Mouse (Mus musculus): Measurements from ENCODE around the gene Mdc1.

The Mdc1 gene

DNA sequence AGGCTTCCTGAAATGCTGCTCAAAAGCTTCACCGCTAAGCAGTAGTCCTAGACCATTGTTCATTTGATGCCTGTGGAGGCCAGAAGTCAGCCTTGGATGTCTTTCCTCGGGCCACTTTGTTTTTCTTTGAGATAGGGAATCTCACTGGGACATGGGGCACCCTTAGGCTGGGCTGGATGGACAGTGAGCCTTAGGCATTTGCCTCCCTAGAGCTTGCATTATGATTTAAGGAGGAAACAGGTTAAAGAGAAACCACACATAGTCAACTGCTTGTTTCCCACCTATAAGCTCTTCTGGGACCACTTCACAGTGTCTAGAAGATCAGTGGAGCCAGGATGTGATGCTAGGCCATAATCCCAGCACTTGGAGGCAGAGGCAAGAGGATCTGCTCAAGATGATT is 18.5 kb downstream of the Mdc1 start:
- no peak for DNase-seq (ENCODE audit: low read depth, low spot score)
- Histone ChIP-seq H3K36me3 (ENCODE audit: control insufficient read depth, insufficient read depth, low read length, poor library complexity, severe bottlenecking) (no peaks in the 10 kb centered on the region; the same call in 1 of the 2 replicates), H3K27me3 (ENCODE audit: control insufficient read depth, insufficient read depth, low read length, poor library complexity, severe bottlenecking) (no peaks in the 10 kb centered on the region)

DNA sequence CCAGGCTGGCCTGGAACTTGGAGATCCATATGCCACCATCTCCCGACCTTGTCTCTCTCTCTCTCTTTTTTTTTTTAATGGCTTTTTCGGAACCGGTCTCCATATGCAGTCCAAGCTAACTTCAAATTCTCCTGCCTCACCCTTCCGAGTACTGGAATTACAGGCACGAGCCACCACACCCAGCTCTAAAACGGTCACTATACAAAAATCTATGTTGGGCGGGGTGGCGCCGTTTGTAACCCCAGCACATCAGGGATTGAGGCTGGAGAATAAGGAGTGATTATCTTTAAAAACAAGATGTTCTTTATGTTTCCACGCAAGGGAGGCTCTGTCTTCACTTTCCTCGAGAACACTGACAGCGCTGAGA is 19.5 kb downstream of the Mdc1 start:
- H3K36me3 ChIP-seq (ENCODE audit: control insufficient read depth, insufficient read depth, low read length, poor library complexity, severe bottlenecking) = no peaks in the 10 kb centered on the region; the same call in 1 of the 2 replicates
- no peak for DNase-seq (ENCODE audit: low read depth, low spot score)
- no peaks in the 10 kb centered on the region for H3K27me3 ChIP-seq (ENCODE audit: control insufficient read depth, insufficient read depth, low read length, poor library complexity, severe bottlenecking)

DNA sequence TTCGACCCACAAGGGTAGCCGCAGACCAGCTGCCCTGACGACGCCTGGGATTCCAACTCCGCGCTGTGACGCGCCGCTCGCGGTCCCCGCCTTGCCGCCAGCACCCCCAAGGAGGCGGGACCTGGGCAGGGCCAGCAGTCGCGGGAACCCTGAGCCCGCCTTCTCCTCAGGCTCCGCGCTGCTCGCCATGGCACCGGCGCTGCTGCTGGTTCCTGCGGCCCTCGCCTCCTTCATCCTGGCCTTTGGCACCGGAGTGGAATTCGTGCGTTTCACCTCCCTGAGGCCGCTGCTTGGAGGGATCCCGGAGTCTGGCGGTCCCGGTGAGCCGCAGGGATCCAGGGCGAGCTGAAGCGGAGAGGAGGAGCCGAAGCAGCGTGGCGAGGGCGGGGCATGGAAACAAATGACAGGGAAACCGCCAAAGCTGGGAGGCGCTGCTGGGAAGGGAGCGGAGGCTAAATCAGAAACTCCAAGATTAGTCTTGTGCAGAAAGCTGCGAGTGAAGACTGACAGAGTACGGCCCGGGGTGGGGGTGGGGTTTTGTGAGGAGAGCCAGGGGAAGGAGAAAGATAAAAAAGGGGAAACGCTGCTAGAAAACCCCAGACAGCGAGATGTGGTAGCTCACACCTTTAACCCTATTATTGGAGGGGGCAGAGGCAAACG is 20.0 kb downstream of the Mdc1 start, which contains the start of gene Nrm:
Gene Nrm (plus strand): TSS at position 121 of the 660 bp plus-strand sequence.
- H3K36me3 ChIP-seq (ENCODE audit: control insufficient read depth, insufficient read depth, low read length, poor library complexity, severe bottlenecking) = no peaks in the 10 kb centered on the region; the same call in 1 of the 2 replicates
- peak; percentile 84 for DNase-seq (ENCODE audit: low read depth, low spot score)
- H3K27me3 ChIP-seq (ENCODE audit: control insufficient read depth, insufficient read depth, low read length, poor library complexity, severe bottlenecking) = no peaks in the 10 kb centered on the region

DNA sequence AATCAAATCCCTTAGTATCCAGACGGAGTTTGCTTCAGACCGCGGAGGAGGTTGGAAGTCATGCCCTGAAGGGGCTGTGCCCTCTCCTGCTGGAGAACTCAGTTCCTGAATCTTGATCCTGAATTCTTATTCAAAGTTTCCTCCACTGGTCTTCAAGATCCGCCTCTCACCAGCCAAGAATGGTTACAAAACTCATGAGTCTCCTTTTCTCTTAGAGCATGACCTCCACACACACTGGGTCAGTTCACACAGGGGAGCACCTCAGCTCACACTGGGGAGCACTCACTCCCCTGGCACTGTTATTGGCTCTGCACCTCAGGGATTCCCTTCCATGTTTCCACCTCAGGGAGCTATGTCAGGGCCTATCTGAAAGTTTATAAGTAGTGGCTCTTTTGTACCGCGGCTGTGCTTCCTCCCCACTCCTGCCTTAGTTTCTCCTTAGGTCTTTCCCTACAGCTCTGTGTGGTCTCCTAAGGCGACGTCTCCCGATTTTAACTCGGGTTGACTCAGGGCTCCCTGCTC is 23.6 kb downstream of the Mdc1 start:
- no peak for DNase-seq (ENCODE audit: low read depth, low spot score)
- Histone ChIP-seq H3K27me3 (ENCODE audit: control insufficient read depth, insufficient read depth, low read length, poor library complexity, severe bottlenecking) (no peaks in the 10 kb centered on the region), H3K36me3 (ENCODE audit: control insufficient read depth, insufficient read depth, low read length, poor library complexity, severe bottlenecking) (no peaks in the 10 kb centered on the region)

DNA sequence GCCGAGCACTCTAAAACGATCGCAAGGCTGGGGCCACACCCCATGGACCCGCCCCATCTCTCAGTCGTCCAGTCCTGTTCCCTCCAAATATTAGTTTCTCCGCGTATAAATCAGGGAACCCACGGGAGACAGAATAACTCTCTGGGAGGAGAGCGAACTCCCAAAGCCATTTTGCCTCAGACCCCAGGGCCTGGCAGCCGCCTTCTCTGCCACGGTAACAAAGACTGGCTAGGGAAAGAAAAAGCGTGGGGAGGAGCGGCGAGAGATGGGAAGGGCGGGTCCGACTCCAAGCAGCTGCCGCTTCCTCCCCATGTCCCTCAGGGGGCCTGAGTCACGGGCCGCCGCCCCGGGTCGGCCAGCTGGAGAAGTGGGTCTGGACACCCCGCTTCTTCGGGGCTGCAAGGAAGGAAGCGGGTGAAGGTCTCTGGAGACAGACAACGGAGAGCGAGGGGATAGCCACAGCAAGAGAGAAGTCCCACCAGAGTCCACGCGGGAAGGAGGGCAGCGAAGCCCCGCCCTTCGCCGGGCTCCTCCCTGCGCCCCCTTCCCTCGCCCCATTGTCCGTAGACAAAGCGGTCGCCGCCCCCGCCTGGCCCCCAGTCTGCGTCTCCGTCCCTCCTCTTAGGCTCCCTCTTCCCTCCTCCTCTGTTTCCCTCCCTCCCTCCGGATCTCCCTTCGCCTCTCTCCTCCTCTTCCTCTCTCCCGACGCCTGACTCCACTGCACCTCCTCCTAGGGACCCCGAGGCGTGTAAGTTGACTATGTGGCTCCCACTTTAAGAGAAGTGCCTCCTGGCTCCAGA is 24.4 kb downstream of the Mdc1 start, which contains the start of gene Ppp1r18:
Gene Ppp1r18 (plus strand): TSS at position 113 of the 800 bp plus-strand sequence.
- Histone ChIP-seq H3K27me3 (ENCODE audit: control insufficient read depth, insufficient read depth, low read length, poor library complexity, severe bottlenecking) (no peaks in the 10 kb centered on the region), H3K36me3 (ENCODE audit: control insufficient read depth, insufficient read depth, low read length, poor library complexity, severe bottlenecking) (no peaks in the 10 kb centered on the region; the same call in 1 of the 2 replicates)
- peak; percentile 68 for DNase-seq (ENCODE audit: low read depth, low spot score)

DNA sequence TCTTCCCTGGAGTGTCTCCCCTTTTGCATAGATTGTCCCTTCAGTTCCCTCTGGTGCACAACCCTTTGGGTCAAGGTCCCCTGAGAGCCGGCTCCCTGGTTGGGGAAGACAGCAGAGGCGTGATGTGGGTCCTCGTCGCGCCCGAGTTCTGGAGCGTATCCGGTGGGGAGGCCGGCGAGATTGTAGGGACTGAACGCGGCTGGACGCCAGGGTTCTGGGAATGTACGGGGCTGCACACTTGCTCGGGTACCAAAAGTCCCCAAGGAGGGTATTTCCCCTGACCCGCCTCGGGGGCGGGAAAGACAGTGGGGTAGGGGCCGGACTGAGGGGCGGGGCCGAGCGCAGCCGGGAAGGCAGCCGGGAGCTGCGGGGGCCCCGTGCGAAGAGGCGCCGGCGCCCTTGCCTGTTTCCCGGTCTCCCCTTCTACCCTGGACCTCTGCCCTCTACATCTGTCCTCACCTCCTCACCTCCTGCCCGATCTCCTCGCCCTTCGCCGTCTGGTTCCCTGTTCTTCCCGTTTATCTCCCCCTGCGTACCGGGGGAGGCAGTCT is 25.0 kb downstream of the Mdc1 start:
- no peaks in the 10 kb centered on the region for H3K27me3 ChIP-seq (ENCODE audit: control insufficient read depth, insufficient read depth, low read length, poor library complexity, severe bottlenecking)
- DNase-seq (ENCODE audit: low read depth, low spot score) = peak; percentile 55
- peaks cover 3% of the 10 kb centered on the region; the same call in 1 of the 2 replicates for H3K36me3 ChIP-seq (ENCODE audit: control insufficient read depth, insufficient read depth, low read length, poor library complexity, severe bottlenecking)

DNA sequence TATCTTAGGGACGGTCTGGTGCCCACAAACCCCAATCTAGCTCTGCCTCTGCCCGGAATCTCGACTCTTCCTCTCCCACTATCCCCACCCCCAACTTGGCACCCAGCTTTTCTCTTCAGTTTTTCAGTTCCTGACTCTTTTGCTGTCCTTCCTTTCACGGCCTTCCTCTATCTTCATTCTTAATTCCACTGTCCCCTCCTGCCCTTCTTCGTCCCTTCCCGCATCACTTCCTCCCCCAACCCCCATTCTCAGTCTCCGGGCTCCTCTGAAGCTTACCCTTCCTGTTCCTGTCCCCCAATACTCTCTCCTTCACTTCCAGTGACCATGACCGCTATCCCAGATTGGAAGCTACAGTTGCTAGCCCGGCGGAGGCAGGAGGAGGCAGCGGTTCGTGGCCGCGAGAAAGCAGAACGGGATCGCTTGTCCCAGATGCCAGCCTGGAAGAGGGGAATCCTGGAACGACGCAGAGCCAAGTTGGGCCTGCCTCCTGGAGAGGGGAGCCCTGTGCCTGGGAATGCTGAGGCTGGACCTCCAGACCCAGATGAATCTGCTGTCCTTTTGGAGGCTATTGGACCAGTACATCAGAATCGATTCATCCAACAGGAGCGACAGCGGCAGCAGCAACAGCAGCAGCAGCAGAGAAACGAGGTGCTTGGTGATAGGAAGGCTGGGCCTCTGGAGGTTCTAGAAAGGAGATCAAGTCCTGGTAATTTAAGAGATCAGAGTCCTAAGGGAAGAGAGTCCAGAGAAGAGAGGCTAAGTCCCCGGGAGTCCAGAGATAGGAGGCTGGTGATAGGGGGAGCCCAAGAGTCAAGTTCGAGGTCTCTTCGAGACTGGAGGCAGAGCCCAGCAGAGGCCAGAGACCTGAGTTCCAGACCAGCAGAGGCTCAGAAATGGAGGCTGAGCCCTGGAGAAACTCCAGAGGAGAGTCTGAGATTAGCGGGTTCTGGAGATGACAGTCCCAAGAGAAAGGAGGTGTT is 25.9 kb downstream of the Mdc1 start:
- Histone ChIP-seq H3K27me3 (ENCODE audit: control insufficient read depth, insufficient read depth, low read length, poor library complexity, severe bottlenecking) (no peaks in the 10 kb centered on the region), H3K36me3 (ENCODE audit: control insufficient read depth, insufficient read depth, low read length, poor library complexity, severe bottlenecking) (peaks cover 3% of the 10 kb centered on the region; the same call in 1 of the 2 replicates)
- peak; percentile 73 for DNase-seq (ENCODE audit: low read depth, low spot score)

DNA sequence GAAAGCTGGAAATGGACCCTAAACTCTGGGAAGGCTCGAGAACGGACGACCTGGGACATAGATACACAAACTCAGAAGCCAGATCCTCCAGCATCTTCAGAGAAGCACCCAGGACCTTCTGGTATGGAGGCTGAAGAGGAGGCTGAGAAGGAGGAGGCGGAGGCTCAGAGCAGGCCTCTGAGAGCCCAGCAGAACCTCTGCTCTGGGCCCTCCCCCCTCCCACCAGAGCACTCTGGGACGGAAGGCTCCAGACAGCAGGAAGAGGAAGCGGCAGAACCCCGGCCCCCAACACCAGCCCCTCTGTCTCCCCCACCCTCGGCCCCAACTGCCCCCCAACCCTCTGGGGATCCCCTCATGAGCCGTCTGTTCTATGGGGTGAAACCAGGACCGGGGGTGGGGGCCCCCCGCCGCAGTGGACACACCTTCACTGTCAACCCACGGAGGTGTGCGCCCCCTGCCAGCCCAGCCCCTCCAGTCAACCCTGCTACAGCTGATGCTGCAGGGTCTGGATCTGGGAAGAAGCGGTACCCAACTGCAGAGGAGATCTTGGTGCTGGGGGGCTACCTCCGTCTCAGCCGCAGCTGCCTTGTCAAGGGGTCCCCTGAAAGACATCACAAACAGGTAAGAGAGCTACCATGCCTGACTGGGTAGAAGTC is 27.0 kb downstream of the Mdc1 start:
- DNase-seq (ENCODE audit: low read depth, low spot score) = peak; percentile 62
- Histone ChIP-seq H3K27me3 (ENCODE audit: control insufficient read depth, insufficient read depth, low read length, poor library complexity, severe bottlenecking) (no peaks in the 10 kb centered on the region), H3K36me3 (ENCODE audit: control insufficient read depth, insufficient read depth, low read length, poor library complexity, severe bottlenecking) (peaks cover 7% of the 10 kb centered on the region)

DNA sequence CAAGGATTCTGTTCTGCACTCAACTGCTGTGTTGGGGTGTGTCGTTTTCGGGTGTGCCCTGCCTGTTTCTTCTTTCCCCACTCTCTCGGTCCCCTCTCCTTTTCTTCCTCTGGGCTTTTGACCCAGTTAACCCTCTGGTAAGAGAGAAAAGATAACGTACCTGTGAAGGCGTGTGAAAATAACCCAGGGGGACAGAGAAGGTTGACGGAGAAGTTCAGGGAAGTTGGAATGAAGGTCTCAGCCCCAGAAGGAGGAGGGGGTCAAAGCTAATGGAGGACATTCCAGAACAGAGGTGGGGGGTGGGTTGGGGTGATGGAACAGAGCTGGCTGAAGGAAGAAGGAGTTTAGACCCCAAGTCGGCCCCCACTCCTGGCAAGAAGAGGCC is 27.6 kb downstream of the Mdc1 start:
- Histone ChIP-seq H3K36me3 (ENCODE audit: control insufficient read depth, insufficient read depth, low read length, poor library complexity, severe bottlenecking) (peaks cover 7% of the 10 kb centered on the region), H3K27me3 (ENCODE audit: control insufficient read depth, insufficient read depth, low read length, poor library complexity, severe bottlenecking) (no peaks in the 10 kb centered on the region)
- no peak for DNase-seq (ENCODE audit: low read depth, low spot score)

DNA sequence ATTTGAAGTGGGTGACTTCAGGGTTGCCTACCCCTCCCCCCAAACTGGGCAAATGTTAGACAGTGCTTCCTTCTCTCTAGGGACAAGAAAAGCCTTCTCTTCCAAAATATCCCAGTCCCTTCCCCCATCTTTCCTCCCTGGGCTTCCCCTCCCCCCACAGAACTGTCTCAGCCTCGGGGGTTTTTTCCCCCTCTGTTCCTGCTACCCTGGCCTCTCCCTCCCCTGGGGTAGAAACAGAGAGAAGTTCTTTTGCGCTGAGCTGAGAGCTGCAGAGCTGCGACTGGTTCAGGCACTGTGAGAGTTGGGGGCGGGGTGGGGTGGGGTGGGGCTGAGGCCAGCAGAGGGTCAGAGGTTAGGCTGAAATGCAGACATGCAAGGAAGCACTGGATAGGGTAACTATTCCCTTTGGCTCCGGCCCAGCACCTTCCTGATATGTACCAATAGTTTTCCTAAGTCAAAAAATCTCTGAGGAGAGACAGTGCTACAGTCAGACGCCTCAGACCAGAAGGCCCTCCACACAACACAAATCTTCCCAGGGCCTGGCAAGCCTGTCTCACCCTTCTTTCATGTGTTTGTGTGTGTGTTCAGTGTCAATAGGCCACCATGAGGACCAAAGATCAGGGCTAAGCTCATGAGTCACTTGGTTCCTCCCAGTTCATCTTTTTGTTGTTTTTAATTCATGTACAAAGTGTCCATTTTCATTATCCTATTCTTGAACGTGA is 28.2 kb downstream of the Mdc1 start:
- Histone ChIP-seq H3K36me3 (ENCODE audit: control insufficient read depth, insufficient read depth, low read length, poor library complexity, severe bottlenecking) (peaks cover 11% of the 10 kb centered on the region), H3K27me3 (ENCODE audit: control insufficient read depth, insufficient read depth, low read length, poor library complexity, severe bottlenecking) (no peaks in the 10 kb centered on the region)
- DNase-seq (ENCODE audit: low read depth, low spot score) = peak; percentile 21

DNA sequence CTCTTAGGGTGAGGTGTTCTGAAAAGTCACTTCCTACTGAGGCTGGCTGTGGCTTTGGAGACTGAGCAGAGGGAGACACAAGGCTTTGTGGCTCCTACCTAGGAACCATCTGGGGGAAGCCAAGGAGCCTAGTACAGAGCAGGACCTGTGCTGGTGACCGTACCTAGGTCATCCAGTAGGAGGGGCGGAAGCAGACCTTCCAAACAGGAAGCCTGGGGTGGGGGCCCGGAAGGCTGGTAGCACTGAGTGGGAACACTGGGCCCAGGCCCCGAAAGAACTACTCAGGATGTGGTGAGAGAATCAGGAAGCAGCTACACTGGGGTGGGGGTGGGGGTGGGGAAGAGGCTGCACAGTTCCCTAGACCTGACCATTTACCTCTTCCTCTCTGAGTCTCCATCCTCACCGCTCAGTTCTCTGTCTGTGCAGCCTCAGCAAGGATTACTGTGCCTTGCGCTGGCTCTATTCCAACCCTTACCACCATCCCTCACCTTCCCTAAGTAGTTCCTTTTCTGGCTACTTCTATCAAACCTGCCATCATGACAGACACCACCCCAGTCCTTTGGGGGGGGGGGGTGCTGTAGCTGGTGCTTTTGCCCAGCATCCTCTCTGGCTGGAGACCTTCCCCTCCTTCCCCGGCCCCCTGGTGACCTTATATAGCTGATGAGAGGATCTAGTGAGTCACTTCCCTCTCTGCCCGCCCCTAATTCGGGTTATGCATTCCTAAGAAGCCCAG is 29.0 kb downstream of the Mdc1 start:
- peak; percentile 82 for DNase-seq (ENCODE audit: low read depth, low spot score)
- H3K27me3 ChIP-seq (ENCODE audit: control insufficient read depth, insufficient read depth, low read length, poor library complexity, severe bottlenecking) = no peaks in the 10 kb centered on the region
- H3K36me3 ChIP-seq (ENCODE audit: control insufficient read depth, insufficient read depth, low read length, poor library complexity, severe bottlenecking) = peaks cover 16% of the 10 kb centered on the region

DNA sequence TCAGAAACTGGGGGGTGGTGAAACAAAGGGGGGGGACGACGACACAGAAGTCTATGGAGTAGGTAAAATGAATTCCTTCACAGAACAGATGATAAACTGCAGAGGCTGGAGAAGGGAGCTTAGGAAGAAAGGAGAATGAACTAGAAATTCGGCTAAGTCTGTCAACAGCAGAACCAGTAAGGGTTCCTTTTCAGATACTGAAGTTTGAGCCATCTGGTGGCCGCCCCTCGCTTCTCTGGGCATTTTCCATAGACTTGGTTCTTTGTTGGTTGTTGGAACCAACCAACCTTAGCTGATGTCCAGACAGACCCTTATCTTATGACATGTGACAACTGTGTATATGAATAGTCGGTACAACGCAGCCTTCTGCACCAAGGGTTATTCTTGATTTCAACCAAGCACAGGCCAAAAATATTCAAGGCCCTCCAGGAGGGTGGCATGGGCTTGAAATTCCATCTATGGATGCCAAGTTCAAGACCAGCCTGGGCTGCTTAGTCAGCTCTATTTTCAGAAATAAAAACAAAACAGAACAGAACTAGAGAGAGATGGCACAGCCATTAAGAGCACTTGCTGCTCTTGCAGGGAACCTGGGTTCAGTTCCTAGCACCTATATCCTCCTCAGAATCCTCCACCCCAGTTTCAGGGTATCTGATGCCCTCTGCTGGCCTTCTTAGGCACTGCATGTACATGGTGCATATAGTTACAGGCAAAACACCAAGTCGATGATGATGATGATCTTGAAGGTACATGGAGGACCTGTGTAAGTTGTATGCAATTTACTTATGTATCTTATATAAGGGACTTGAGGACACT is 29.8 kb downstream of the Mdc1 start:
- Histone ChIP-seq H3K36me3 (ENCODE audit: control insufficient read depth, insufficient read depth, low read length, poor library complexity, severe bottlenecking) (peaks cover 17% of the 10 kb centered on the region), H3K27me3 (ENCODE audit: control insufficient read depth, insufficient read depth, low read length, poor library complexity, severe bottlenecking) (no peaks in the 10 kb centered on the region)
- peak; percentile 76 for DNase-seq (ENCODE audit: low read depth, low spot score)
